Mouse (Mus musculus) retina, postnatal 1 day (tissue): ENCODE measurements at regions not wholly inside any gene's neighbourhood (a gene's known extent, or its start where the extent isn't known, plus 50 kb on each side); places are given as distances from the start of the nearest gene placed in this dataset.
"Not testable (repeated sequence)": the region's sequence is repeated elsewhere in the genome, so short reads cannot be mapped to it uniquely, and the experiment has no call there.

Source experiments
- DNase-seq: peaks from one replicate; pipeline ENCODE4 v3.0.0-alpha.2; 2012

GRCm38 (mm10) chr3:114627103-114627502 lies 276.8 kb upstream of the Olfm3 start:
- DNase-seq: no peak

DNA sequence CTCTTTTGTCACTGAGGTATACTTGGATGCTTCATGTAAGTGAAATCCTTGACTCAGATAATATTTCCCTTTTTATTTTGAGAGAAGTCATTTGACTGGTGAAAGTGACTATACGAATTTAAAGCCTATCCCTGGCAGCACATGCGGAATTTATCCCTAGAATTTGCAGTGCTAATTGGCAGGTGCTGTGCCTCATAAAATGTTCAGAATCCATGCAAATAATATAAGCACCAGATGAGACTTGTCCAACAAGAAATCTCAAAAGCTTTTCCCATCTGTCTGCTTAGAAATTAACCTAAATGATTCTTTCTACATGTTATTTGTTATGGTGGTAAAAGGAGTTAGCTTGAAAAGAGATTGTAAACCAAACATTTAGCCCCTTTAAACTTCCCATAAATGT lies 268.5 kb upstream of the Olfm3 start:
- no peak for DNase-seq

DNA sequence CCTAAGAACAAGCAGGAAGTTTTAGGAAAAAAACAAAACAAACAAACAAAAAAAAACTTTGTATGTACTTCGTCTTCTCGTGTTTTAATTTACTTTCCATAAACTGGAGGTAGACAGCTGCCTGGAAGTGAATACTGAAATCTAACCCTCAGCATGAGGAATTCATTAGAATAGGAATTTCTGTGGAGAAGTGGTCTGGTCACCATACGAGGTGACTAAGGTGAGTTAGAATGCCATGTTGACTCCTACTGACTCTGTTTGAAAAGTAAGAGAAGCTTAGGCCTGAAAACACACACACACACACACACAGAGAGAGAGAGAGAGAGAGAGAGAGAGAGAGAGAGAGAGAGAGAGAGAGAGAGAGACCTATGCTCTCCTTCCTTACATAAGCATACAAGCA lies 255.9 kb upstream of the Olfm3 start:
- DNase-seq: no peak

- peak; percentile 27 for DNase-seq
These were observed 205.9 kb upstream of the Olfm3 start for GRCm38 (mm10) chr3:114697946-114698345.

DNA sequence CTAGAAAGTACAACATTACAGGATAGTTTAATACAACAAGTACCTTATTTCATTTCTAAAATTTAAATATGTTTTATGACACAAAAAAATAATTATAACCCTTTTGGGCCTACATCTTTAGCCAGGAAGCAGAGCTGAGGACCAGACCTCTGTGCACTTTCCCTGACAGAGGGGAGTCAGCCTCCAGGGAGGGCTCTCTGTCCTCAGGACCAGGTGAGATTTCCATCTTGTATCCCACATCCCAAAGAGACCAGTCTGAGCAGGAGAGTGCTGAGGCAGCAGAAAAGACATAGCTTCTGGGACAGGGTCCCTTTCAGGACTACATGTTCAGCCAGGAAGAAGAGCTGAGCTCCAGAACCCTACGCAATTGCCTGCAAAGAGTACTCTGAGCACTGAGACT lies 178.7 kb upstream of the Olfm3 start:
- no peak for DNase-seq

GRCm38 (mm10) chr3:114736426-114736825 lies 167.5 kb upstream of the Olfm3 start:
- DNase-seq: no peak

DNA sequence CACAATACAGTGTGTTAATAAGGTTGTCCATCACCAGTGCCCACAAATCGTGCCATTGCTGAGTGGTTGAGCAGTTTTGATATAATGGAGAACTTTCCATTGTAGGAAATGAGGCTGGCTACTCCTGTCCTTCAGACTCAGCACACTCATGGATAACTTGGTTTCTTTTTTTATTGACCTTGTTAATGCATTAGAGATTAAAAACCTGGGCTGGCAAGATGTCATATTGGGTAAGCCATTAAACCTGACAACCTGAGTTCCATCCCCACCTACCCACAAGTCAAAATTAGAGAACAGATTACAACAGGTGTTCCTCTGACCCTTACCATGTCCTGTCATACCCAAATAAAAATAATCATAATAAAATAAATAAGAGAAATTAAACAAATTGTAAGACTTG lies 159.7 kb upstream of the Olfm3 start:
- no peak for DNase-seq

- DNase-seq: no peak
These were observed 158.7 kb upstream of the Olfm3 start for GRCm38 (mm10) chr3:114745131-114745530.

DNA sequence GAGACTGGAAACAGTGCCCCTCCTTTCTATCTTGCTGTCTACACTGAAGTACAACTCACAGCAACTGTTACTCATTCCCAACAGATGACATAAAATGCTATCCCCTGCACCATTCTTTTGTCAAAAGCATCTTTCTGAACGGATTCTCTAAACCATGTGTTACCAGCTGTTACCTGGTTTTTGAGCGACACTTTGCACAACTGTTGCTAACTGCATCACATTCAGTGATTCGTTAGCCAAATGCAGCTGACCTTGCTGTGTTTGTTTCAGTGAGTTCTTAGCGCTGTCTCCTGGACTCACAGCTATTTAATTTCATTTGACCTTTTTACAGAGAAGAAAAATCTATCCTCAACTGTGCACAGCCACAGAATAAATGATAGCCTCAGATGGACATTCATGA lies 146.6 kb upstream of the Olfm3 start:
- DNase-seq: no peak

DNA sequence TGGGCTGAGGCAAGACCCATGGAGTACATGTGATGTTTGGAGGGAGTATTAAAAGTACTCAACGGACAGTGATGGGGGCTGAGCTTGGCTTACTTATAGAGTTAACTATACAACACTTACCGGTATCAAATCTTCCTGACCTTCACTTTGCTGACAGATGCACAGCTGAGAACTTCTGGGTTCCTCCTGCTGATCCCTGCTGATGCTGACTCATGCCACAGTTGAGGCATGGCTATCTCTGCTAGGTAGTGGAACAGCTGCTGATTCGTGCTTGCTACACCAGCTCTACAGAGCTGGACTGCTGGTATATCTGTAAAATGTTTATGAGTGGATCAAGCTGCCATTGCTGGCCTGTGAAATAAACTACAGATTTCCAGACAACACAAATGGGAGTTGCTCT lies 145.3 kb upstream of the Olfm3 start:
- no peak for DNase-seq

DNA sequence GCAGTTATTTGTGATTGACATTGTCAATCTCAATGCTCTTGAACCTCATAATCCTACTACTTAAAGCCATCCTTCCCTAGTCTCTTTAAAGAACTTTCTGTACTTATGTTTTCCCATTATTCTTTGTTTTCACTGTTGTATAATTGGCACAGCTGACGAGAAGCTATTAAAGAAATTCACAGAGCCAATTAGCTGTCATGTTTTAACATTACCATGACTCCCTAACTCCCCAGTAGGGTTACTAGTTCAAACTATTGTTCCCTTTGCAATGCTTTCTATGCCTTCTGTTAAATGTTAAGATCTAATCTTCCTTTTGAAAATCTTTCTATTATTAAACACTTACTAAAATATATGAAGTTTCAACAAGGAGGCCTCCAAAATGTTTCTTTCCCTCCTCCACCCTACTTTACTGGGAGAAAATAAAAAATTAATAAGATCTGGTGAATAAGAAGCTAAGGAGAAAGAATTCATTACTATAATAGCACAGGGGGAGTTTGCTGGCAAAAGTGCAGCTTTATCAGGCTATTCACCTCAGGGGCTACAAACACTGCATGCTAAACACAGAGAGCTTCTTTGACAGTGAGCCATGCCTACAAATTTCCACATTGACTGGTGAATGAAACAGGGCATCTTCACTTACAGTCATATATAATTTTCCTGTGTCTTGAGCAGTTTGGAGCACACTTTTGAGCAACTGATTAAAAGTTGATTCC lies 144.4 kb upstream of the Olfm3 start:
- DNase-seq: no peak

- not testable (repeated sequence) for DNase-seq
These were observed 141.5 kb upstream of the Olfm3 start for GRCm38 (mm10) chr3:114762373-114762772.

DNA sequence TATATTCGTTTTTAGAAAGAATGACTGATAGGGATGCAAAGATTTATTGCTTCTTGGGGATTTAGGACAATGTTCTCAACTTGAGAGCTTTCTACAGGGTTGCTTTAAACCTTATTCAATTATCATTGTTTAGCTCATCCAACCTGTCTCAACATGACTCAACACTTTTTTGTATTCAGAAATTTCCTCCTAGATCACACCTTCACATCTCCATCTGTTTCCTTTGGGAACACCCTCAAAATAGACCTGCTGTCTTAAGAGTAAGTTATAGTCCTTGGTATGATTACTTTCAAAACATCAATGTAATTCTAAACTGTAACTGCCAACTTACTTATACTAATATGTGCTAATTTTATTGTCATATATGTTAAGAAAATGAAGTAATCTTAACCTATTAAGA lies 114.8 kb upstream of the Olfm3 start:
- DNase-seq: no peak

DNA sequence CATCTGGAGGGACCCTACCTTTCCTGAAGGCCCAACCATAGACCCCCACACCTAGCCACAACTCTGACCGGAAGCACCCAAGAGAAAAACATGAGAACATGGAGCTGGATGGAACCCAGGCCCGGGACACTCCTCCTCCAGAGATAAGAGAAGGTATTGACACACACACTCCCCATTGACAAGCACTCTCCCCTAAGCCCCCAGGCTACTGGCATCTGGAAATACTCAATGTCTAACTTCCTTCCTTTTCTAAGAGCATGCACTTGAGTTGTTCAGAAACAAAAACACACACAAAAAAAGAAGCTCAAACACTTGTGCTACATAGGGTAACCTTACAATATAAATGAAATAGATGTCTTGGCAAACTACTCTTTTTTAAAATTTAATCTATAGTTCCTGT lies 113.9 kb upstream of the Olfm3 start:
- no peak for DNase-seq

DNA sequence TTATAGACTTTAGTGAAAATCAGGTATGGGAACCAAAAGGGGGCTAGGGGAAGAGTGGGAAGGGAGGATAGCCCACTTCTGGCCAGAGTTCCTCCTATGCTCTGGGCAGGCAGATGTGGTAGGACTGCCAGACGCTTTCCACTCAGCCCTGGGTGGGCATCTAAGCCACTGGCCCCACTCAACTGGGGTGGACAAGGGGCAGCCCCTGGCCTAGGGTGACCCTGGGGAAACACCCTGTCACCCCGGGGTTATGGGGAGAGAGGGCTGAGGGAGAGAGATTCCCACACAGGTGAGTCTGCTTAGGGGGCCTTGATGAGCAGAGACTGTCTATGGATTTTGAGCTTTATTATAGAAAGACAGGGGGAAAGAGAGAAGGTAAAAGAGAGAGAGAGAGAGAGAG lies 70.8 kb upstream of the Olfm3 start:
- no peak for DNase-seq
